Mouse (Mus musculus) kidney, adult 2 months (tissue): ENCODE measurements around the gene Klf12. TPM values are rescaled to one million over a fixed set of nuclear protein-coding genes. Genes with fewer than 3 reads are reported as not detected.

Source experiments
- DNase-seq: peaks from one replicate; pipeline ENCODE4 v3.0.0; 2021
- H3K27ac ChIP-seq: fragments of 200-500 bp; 2 replicates; pipeline ENCODE4 v1.5.1; 2012; ENCODE audit warnings: low read depth, low read length, control low read depth, inconsistent platforms; ENCODE audit not compliant: insufficient read depth
- H3K27me3 ChIP-seq: fragments of 200-500 bp; replicated peaks from 2 replicates; pipeline ENCODE4 v1.6.1; 2012; ENCODE audit warnings: mild to moderate bottlenecking, moderate library complexity, low read length, inconsistent platforms; ENCODE audit not compliant: control insufficient read depth, insufficient read depth
- H3K36me3 ChIP-seq: fragments of 200-500 bp; 2 replicates; pipeline ENCODE4 v1.6.1; 2012; ENCODE audit warnings: mild to moderate bottlenecking, moderate library complexity, low read length, inconsistent platforms; ENCODE audit not compliant: control insufficient read depth, insufficient read depth
- H3K4me1 ChIP-seq: fragments of 200-500 bp; 2 replicates; pipeline ENCODE4 v1.6.1; 2011; ENCODE audit warnings: low read length; ENCODE audit not compliant: control insufficient read depth, insufficient read depth
- H3K4me3 ChIP-seq: fragments of 200-500 bp; 2 replicates; pipeline ENCODE4 v1.5.1; 2011; ENCODE audit warnings: mild to moderate bottlenecking, low read depth, low read length, control low read depth; ENCODE audit not compliant: insufficient read depth
- CTCF ChIP-seq: fragments of 200-500 bp; conservative IDR thresholded peaks from 2 replicates; pipeline ENCODE4 v1.5.1; 2011; ENCODE audit warnings: low read depth, mild to moderate bottlenecking, control low read depth, low read length, moderate library complexity, mixed read lengths; ENCODE audit not compliant: insufficient read depth, insufficient read length
- POLR2A ChIP-seq: fragments of 200-500 bp; IDR thresholded peaks from one replicate; pipeline ENCODE4 v1.6.1; 2011; ENCODE audit warnings: low read depth, low read length, control low read depth
- WGBS: fragments of 180-500 bp; shearing (Covaris S2); methylation state at CpG from one replicate; pipeline ENCODE4 v1.1.7; 2018; 5-methylcytosine and 5-hydroxymethylcytosine counted together
- polyA plus RNA-seq: library from polyadenylated mRNA; depleted of rRNA; stranded (reverse); fragments of >200 nt; gene quantifications from 2 replicates; pipeline ENCODE4 v1.2.3, GENCODE M21; 2012

The Klf12 gene
- polyA plus RNA-seq, 1 experiment, result 11.0 TPM

GRCm38 (mm10) chr14:100300905-100301304, 16.4 kb upstream of the Klf12 start:
- WGBS, result 65% methylated on average over 1 of the region's 1 CpGs
- H3K4me3 ChIP-seq, result no peak overlapping the region
- H3K4me1 ChIP-seq, result no peaks in the 10 kb centered on the region
- H3K36me3 ChIP-seq, result no peaks in the 10 kb centered on the region
- TF ChIP-seq CTCF, result no peak
- TF ChIP-seq POLR2A, result no peak
- no peaks in the 10 kb centered on the region for H3K27me3 ChIP-seq
- no peak overlapping the region for H3K27ac ChIP-seq
- no peak for DNase-seq

- WGBS, result 36% methylated on average over 6 of the region's 6 CpGs
Measured at GRCm38 (mm10) chr14:100298892-100299291, 14.4 kb upstream of the Klf12 start.

GRCm38 (mm10) chr14:100286586-100287241, 2.2 kb upstream of the Klf12 start:
- peak; percentile 43 for DNase-seq
- no peak for TF ChIP-seq CTCF
- no peak for TF ChIP-seq POLR2A
- peak overlapping the region; percentile 65 for H3K27ac ChIP-seq
- WGBS, result 18% methylated on average over 19 of the region's 19 CpGs
- no peaks in the 10 kb centered on the region for H3K36me3 ChIP-seq
- 0 out of 2 replicates have a peak, but pooled peaks cover 2% of the 10 kb centered on the region for H3K4me1 ChIP-seq
- no peaks in the 10 kb centered on the region for H3K27me3 ChIP-seq
- peak overlapping the region; percentile 83 for H3K4me3 ChIP-seq

More at GRCm38 (mm10) chr14:100298892-100299291, 14.4 kb upstream of the Klf12 start:
- H3K27ac ChIP-seq, result no peak overlapping the region
- H3K4me3 ChIP-seq, result no peak overlapping the region
- no peaks in the 10 kb centered on the region for H3K4me1 ChIP-seq
- H3K27me3 ChIP-seq, result no peaks in the 10 kb centered on the region
- H3K36me3 ChIP-seq, result no peaks in the 10 kb centered on the region
- TF ChIP-seq POLR2A, result no peak
- no peak for TF ChIP-seq CTCF
- no peak for DNase-seq

GRCm38 (mm10) chr14:100285656-100286585, 1.4 kb upstream of the Klf12 start:
- 0 out of 2 replicates have a peak, but pooled peaks cover 2% of the 10 kb centered on the region for H3K4me1 ChIP-seq
- H3K4me3 ChIP-seq, result peak overlapping the region; percentile 83
- H3K27me3 ChIP-seq, result no peaks in the 10 kb centered on the region
- under 1% methylated on average over 60 of the region's 60 CpGs for WGBS
- peak overlapping the region; percentile 65 for H3K27ac ChIP-seq
- TF ChIP-seq POLR2A (peak; percentile 29), CTCF (no peak)
- peak; percentile 92 for DNase-seq
- no peaks in the 10 kb centered on the region for H3K36me3 ChIP-seq

GRCm38 (mm10) chr14:100284861-100285655, 579 bp upstream of the Klf12 start:
- peak; percentile 95 for DNase-seq
- H3K4me3 ChIP-seq, result peak overlapping the region; percentile 83
- whole genome bisulfite sequencing, result under 1% methylated on average over 48 of the region's 48 CpGs
- H3K36me3 ChIP-seq, result no peaks in the 10 kb centered on the region
- 0 out of 2 replicates have a peak, but pooled peaks cover 7% of the 10 kb centered on the region for H3K4me1 ChIP-seq
- TF ChIP-seq POLR2A, result no peak
- no peak for TF ChIP-seq CTCF
- H3K27me3 ChIP-seq, result no peaks in the 10 kb centered on the region
- peak overlapping the region; percentile 51 for H3K27ac ChIP-seq

GRCm38 (mm10) chr14:100283411-100284118, 914 bp downstream of the Klf12 start:
- 1% methylated on average over 27 of the region's 27 CpGs for WGBS
- TF ChIP-seq CTCF (no peak), POLR2A (no peak)
- Histone ChIP-seq H3K27ac (peak overlapping the region; percentile 75), H3K4me1 (0 out of 2 replicates have a peak, but pooled peaks cover 7% of the 10 kb centered on the region), H3K27me3 (no peaks in the 10 kb centered on the region), H3K4me3 (peak overlapping the region; percentile 83), H3K36me3 (no peaks in the 10 kb centered on the region)
- peak; percentile 52 for DNase-seq
